Mouse (Mus musculus) lung, embryonic 15.5 days (tissue): ENCODE results near the gene Col19a1. TPM values are rescaled to one million over a fixed set of nuclear protein-coding genes. Genes with fewer than 3 reads are reported as not detected.

Experiments
- ATAC-seq: fragments of 200-750 bp; cut with Nextera tagmentation; 2 replicates; pipeline ENCODE4 v1.8.0; 2017; ENCODE audit warnings: moderate number of reproducible peaks, borderline replicate concordance; ENCODE audit not compliant: low FRiP score, low TSS enrichment; ENCODE audit errors: extremely low read depth
- H3K27ac ChIP-seq: fragments of 300-500 bp; sonication (generic); 2 replicates; pipeline ENCODE4 v1.5.1; 2015; ENCODE audit warnings: moderate library complexity, mild to moderate bottlenecking, inconsistent platforms
- H3K27me3 ChIP-seq: fragments of 300-500 bp; sonication (generic); 2 replicates; pipeline ENCODE4 v1.6.1; 2015; ENCODE audit warnings: inconsistent platforms
- H3K36me3 ChIP-seq: fragments of 300-500 bp; sonication (generic); 2 replicates; pipeline ENCODE4 v1.6.1; 2015; ENCODE audit warnings: inconsistent platforms
- H3K4me1 ChIP-seq: fragments of 300-500 bp; sonication (generic); 2 replicates; pipeline ENCODE4 v1.6.1; 2015; ENCODE audit warnings: inconsistent platforms
- H3K4me2 ChIP-seq: fragments of 300-500 bp; sonication (generic); 2 replicates; pipeline ENCODE4 v1.6.1; 2015; ENCODE audit warnings: inconsistent platforms, mild to moderate bottlenecking, moderate library complexity
- H3K4me3 ChIP-seq: fragments of 300-500 bp; sonication (generic); 2 replicates; pipeline ENCODE4 v1.5.1; 2015; ENCODE audit warnings: mild to moderate bottlenecking, inconsistent platforms
- H3K9ac ChIP-seq: fragments of 300-500 bp; sonication (generic); 2 replicates; pipeline ENCODE4 v1.6.1; 2015; ENCODE audit warnings: inconsistent platforms
- H3K9me3 ChIP-seq: fragments of 300-500 bp; sonication (generic); 2 replicates; pipeline ENCODE4 v1.6.1; 2016; ENCODE audit warnings: inconsistent platforms
- WGBS: fragments of 180-500 bp; shearing (Covaris S2); methylation state at CpG from one replicate; pipeline ENCODE4 v1.1.7; 2015; 5-methylcytosine and 5-hydroxymethylcytosine counted together
- polyA plus RNA-seq: library from polyadenylated mRNA; unstranded; fragments of >200 nt; fragmentation: Nextera tagmentation; extraction: Ambion mirVana; gene quantifications from 2 replicates; pipeline ENCODE4 v1.2.1, GENCODE M21; 2015

Gene Col19a1
- polyA plus RNA-seq, 1 experiment from 2014 or later = 0.12 TPM

- no peaks in the 10 kb centered on the region for H3K27me3 ChIP-seq
- WGBS = 68% methylated on average over 7 of the region's 7 CpGs
- H3K9me3 ChIP-seq = no peaks in the 10 kb centered on the region
- no peak overlapping the region for H3K9ac ChIP-seq
- no peak for ATAC-seq
- H3K4me1 ChIP-seq = no peaks in the 10 kb centered on the region
- H3K27ac ChIP-seq = no peak overlapping the region
- no peaks in the 10 kb centered on the region for H3K36me3 ChIP-seq
- no peak overlapping the region for H3K4me2 ChIP-seq
- no peak overlapping the region for H3K4me3 ChIP-seq
These were observed 292.0 kb downstream of the Col19a1 start for GRCm38 (mm10) chr1:24294979-24295942.

GRCm38 (mm10) chr1:24292515-24292914, 294.8 kb downstream of the Col19a1 start:
- ATAC-seq = no peak
- H3K4me2 ChIP-seq = no peak overlapping the region
- H3K27ac ChIP-seq = no peak overlapping the region
- H3K4me3 ChIP-seq = no peak overlapping the region
- no peaks in the 10 kb centered on the region for H3K4me1 ChIP-seq
- WGBS = 67% methylated on average over 2 of the region's 2 CpGs
- H3K9ac ChIP-seq = no peak overlapping the region
- H3K36me3 ChIP-seq = no peaks in the 10 kb centered on the region
- H3K9me3 ChIP-seq = no peaks in the 10 kb centered on the region
- no peaks in the 10 kb centered on the region for H3K27me3 ChIP-seq

- Histone ChIP-seq H3K4me3 (no peak overlapping the region), H3K4me2 (no peak overlapping the region), H3K9ac (no peak overlapping the region), H3K4me1 (no peaks in the 10 kb centered on the region), H3K27ac (no peak overlapping the region), H3K36me3 (no peaks in the 10 kb centered on the region), H3K9me3 (no peaks in the 10 kb centered on the region), H3K27me3 (no peaks in the 10 kb centered on the region)
- no peak for ATAC-seq
- 40% methylated on average over 6 of the region's 6 CpGs for WGBS
These were observed 300.9 kb downstream of the Col19a1 start for GRCm38 (mm10) chr1:24286360-24286759.

- Histone ChIP-seq H3K4me1 (no peaks in the 10 kb centered on the region), H3K4me2 (no peak overlapping the region), H3K27ac (no peak overlapping the region), H3K4me3 (no peak overlapping the region), H3K9me3 (no peaks in the 10 kb centered on the region), H3K9ac (no peak overlapping the region), H3K27me3 (no peaks in the 10 kb centered on the region), H3K36me3 (no peaks in the 10 kb centered on the region)
- no peak for ATAC-seq
- WGBS = 49% methylated on average over 3 of the region's 3 CpGs
These were observed 320.2 kb downstream of the Col19a1 start for GRCm38 (mm10) chr1:24267022-24267421.

GRCm38 (mm10) chr1:24261181-24261580, 326.1 kb downstream of the Col19a1 start:
- Histone ChIP-seq H3K4me2 (no peak overlapping the region), H3K27me3 (no peaks in the 10 kb centered on the region), H3K27ac (no peak overlapping the region), H3K36me3 (no peaks in the 10 kb centered on the region), H3K9ac (no peak overlapping the region), H3K4me1 (no peaks in the 10 kb centered on the region), H3K4me3 (no peak overlapping the region), H3K9me3 (no peaks in the 10 kb centered on the region)
- no peak for ATAC-seq

GRCm38 (mm10) chr1:24259419-24259818, 327.9 kb downstream of the Col19a1 start:
- no peak overlapping the region for H3K9ac ChIP-seq
- H3K4me2 ChIP-seq = no peak overlapping the region
- H3K27ac ChIP-seq = no peak overlapping the region
- no peak overlapping the region for H3K4me3 ChIP-seq
- no peaks in the 10 kb centered on the region for H3K4me1 ChIP-seq
- no peaks in the 10 kb centered on the region for H3K27me3 ChIP-seq
- no peaks in the 10 kb centered on the region for H3K9me3 ChIP-seq
- H3K36me3 ChIP-seq = no peaks in the 10 kb centered on the region
- ATAC-seq = no peak
- 76% methylated on average over 6 of the region's 6 CpGs for WGBS

- Histone ChIP-seq H3K27me3 (no peaks in the 10 kb centered on the region), H3K4me3 (no peak overlapping the region), H3K36me3 (no peaks in the 10 kb centered on the region), H3K27ac (no peak overlapping the region), H3K9me3 (no peaks in the 10 kb centered on the region), H3K9ac (no peak overlapping the region), H3K4me2 (no peak overlapping the region), H3K4me1 (no peaks in the 10 kb centered on the region)
- 69% methylated on average over 5 of the region's 5 CpGs for WGBS
- no peak for ATAC-seq
These were observed 329.3 kb downstream of the Col19a1 start for GRCm38 (mm10) chr1:24257961-24258360.

- Histone ChIP-seq H3K9ac (no peak overlapping the region), H3K4me2 (no peak overlapping the region), H3K27me3 (no peaks in the 10 kb centered on the region), H3K4me1 (no peaks in the 10 kb centered on the region), H3K9me3 (no peaks in the 10 kb centered on the region), H3K27ac (no peak overlapping the region), H3K36me3 (no peaks in the 10 kb centered on the region), H3K4me3 (no peak overlapping the region)
- no peak; the same call in 1 of the 2 replicates for ATAC-seq
- WGBS = 44% methylated on average over 3 of the region's 3 CpGs
These were observed 338.1 kb downstream of the Col19a1 start for GRCm38 (mm10) chr1:24249105-24249664.

- no peak for ATAC-seq
- Histone ChIP-seq H3K27ac (no peak overlapping the region), H3K36me3 (no peaks in the 10 kb centered on the region), H3K4me2 (no peak overlapping the region), H3K9ac (no peak overlapping the region), H3K4me1 (no peaks in the 10 kb centered on the region), H3K27me3 (no peaks in the 10 kb centered on the region), H3K9me3 (no peaks in the 10 kb centered on the region), H3K4me3 (no peak overlapping the region)
- 47% methylated on average over 10 of the region's 10 CpGs for WGBS
These were observed 338.8 kb downstream of the Col19a1 start for GRCm38 (mm10) chr1:24248294-24249104.

GRCm38 (mm10) chr1:24245700-24246375, 341.4 kb downstream of the Col19a1 start:
- Histone ChIP-seq H3K4me2 (no peak overlapping the region), H3K27me3 (no peaks in the 10 kb centered on the region), H3K4me1 (no peaks in the 10 kb centered on the region), H3K36me3 (no peaks in the 10 kb centered on the region), H3K27ac (no peak overlapping the region), H3K9ac (no peak overlapping the region), H3K4me3 (no peak overlapping the region), H3K9me3 (no peaks in the 10 kb centered on the region)
- no peak for ATAC-seq
- WGBS = 72% methylated on average over 13 of the region's 13 CpGs

GRCm38 (mm10) chr1:24244931-24245330, 342.3 kb downstream of the Col19a1 start:
- WGBS = 64% methylated on average over 10 of the region's 10 CpGs
- H3K36me3 ChIP-seq = no peaks in the 10 kb centered on the region
- no peak overlapping the region for H3K4me3 ChIP-seq
- H3K4me1 ChIP-seq = no peaks in the 10 kb centered on the region
- no peaks in the 10 kb centered on the region for H3K27me3 ChIP-seq
- ATAC-seq = no peak
- no peak overlapping the region for H3K27ac ChIP-seq
- no peaks in the 10 kb centered on the region for H3K9me3 ChIP-seq
- no peak overlapping the region for H3K4me2 ChIP-seq
- H3K9ac ChIP-seq = no peak overlapping the region
